Mouse (Mus musculus) cerebellum, adult 18-20 months (tissue): ENCODE measurements around the gene Gucy2d.

Experiments
- DNase-seq, 2 experiments: peaks; one replicate each; pipeline ENCODE4 v3.0.0; 2021

Gene Gucy2d

DNA sequence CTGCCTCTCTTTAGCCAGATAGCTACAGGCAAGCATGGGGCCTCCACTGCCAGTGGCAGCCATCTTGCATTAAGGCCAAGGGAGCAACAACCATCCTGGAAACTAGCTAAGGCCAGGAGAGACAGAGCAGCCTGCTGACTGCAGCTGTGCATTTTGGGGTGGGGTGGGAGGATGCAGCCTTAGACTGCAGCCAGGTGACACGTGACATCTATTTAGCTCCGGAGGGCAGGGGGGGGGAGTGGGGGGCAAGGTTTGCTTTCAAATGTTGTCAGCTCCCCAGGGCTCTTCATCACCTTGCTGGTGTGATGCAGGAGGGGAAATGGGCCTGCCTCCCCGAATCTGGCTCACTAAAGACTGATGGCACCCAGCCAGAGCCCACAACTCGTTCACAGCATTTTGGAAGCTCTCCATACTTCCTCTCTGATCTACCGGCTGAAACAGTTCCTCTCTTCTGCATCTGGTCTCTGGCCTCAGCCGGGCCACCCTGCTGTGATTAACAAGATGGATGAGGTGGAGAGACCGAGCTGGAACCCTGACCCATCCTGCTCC is 83.7 kb downstream of the Gucy2d start:
- peak in 1 of 2 experiments; percentile 18 for DNase-seq

DNA sequence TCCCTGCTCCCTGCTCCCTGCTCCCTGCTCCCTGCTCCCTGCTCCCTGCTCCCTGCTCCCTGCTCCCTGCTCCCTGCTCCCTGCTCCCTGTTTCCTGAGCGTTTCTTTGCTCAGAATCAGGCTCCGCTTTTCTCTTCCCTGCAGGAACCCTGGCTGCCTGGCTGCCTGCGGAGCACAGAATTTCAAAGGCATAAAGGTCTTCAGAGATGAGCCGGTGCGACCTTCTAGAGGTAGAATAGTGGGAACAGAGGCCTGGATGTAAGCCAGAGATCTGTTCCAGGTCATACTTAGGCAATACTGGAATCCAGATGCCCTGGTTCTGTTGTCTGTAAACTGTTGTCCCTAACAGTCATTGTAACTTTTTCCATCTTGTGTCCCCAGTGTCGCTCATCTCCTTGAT is 84.2 kb downstream of the Gucy2d start:
- DNase-seq, result no peak

DNA sequence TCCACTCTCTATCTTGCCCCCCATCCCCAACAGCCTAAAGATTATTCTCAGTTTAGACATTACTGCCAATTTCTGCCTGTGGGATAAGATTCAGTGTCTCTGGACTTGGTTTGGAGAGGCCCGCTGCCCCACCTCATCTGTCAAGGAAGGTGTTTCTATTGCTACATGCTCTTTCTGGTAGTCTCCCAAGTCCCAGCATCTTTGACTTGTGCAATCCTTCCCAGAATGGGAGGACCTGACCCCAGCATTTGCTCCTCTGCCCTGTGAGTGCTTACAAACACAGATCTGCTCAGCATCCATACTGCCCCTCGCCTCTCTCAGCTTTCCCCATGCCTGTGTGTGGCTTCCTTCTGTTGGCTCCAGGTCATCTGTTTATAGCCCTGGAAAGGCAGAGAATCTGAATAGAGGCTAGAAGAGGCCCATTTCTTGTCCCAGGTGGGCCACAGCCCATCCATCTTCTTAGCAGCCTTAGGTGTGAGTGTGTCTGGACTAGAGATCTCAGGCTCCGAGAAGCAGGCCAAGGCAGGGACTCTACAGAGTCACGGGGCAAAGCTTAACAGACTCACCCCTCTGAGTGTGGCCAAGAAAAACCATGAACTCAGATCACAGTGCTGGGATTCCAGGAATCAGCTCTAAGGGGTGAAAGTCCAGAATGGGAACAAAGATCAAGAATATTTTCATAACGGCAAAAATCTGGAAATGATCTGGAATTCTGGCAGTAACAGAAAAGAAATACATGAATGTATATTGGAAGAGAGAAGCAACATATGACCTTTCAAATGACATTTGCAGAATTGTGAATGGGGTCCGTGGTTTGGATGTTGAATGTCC is 84.9 kb downstream of the Gucy2d start:
- DNase-seq, result no peak
